Mouse (Mus musculus): ENCODE data around the gene Gm14781. TPM values are rescaled to one million over a fixed set of nuclear protein-coding genes. Genes with fewer than 3 reads are reported as not detected.
"Not testable (repeated sequence)": the region's sequence is repeated elsewhere in the genome, so short reads cannot be mapped to it uniquely, and the experiment has no call there.

Gm14781 gene
- not detected in 2 replicates for polyA plus RNA-seq (2015; fragmentation: Nextera tagmentation; extraction: Ambion mirVana)

GRCm38 (mm10) chrX:91631894-91632293 is at the start of gene Gm14781:
Gene Gm14781 (plus strand): TSS chrX:91632194.
- WGBS, result 62% methylated on average over 1 of the region's 1 CpGs
- not testable (repeated sequence) for H3K4me1 ChIP-seq (ENCODE audit: control insufficient read depth, insufficient read depth, low read length); H3K27ac ChIP-seq (ENCODE audit: low read length); H3K9me3 ChIP-seq (replicated peaks; ENCODE audit: control insufficient read depth, low read length); H3K9ac ChIP-seq (ENCODE audit: low read length); ATAC-seq (replicated peaks; ENCODE audit: extremely low read depth, insufficient read depth, low FRiP score); H3K4me2 ChIP-seq (ENCODE audit: low read depth, low read length); H3K4me3 ChIP-seq (ENCODE audit: low read length); H3K36me3 ChIP-seq (ENCODE audit: control insufficient read depth, insufficient read depth); H3K27me3 ChIP-seq (ENCODE audit: control insufficient read depth, insufficient read depth, low read length)

DNA sequence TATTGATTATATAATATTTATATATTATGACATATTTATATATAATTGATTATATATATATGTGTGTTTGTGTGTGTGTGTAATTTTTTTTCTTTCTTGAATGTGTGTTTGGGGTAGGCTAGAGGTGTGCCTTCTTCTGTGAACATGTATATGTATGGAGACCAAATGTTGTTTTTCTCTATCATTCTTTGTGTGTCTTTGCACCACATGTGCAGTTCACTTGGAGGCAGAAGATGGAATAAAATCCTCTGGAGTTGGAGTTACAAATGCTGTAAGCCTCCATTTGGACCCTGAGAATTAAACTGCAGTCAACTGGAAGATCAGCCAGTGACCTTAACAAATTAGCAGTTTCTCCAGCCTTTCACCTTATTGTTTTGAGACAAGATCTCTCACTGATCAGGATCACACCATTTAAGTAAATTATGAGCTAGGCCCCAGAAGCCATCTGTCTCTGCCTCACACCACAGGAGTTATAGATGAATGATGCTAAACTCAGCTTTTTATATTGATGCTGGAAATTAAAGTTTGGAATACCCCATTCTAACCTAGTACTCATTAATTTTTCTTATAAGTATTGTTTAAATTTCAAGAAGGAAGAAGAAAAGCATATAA is 23.1 kb downstream of the Gm14781 start:
- H3K4me2 ChIP-seq (ENCODE audit: low read depth, low read length); ATAC-seq (replicated peaks; ENCODE audit: extremely low read depth, insufficient read depth, low FRiP score); H3K27me3 ChIP-seq (ENCODE audit: control insufficient read depth, insufficient read depth, low read length); H3K27ac ChIP-seq (ENCODE audit: low read length); H3K36me3 ChIP-seq (ENCODE audit: control insufficient read depth, insufficient read depth); H3K4me1 ChIP-seq (ENCODE audit: control insufficient read depth, insufficient read depth, low read length); H3K9ac ChIP-seq (ENCODE audit: low read length); H3K9me3 ChIP-seq (replicated peaks; ENCODE audit: control insufficient read depth, low read length); H3K4me3 ChIP-seq (ENCODE audit: low read length): not testable (repeated sequence)

Other genes with a start within 250 kb of the Gm14781 start
- gene Gm5072, start 239.7 kb upstream of the Gm14781 start, polyA plus RNA-seq (2015; fragmentation: Nextera tagmentation; extraction: Ambion mirVana), result not detected in 2 replicates
- not detected in 2 replicates for gene Gm8914, start 152.1 kb upstream of the Gm14781 start, polyA plus RNA-seq (2015; fragmentation: Nextera tagmentation; extraction: Ambion mirVana)
- gene 1700084M14Rik, start 56.3 kb upstream of the Gm14781 start, polyA plus RNA-seq (2015; fragmentation: Nextera tagmentation; extraction: Ambion mirVana), result not detected in 2 replicates
- not detected in 2 replicates for gene Mageb5, start 150.8 kb downstream of the Gm14781 start, polyA plus RNA-seq (2015; fragmentation: Nextera tagmentation; extraction: Ambion mirVana)

Measured in heart, embryonic 16.5 days (tissue).